Mouse (Mus musculus): Measurements from ENCODE around the gene Hist1h2ah.
A peak's percentile ranks its signal among the peaks of the same experiment; 100 is the strongest.
"Not testable (repeated sequence)": the region's sequence is repeated elsewhere in the genome, so short reads cannot be mapped to it uniquely, and the experiment has no call there.

Hist1h2ah gene

DNA sequence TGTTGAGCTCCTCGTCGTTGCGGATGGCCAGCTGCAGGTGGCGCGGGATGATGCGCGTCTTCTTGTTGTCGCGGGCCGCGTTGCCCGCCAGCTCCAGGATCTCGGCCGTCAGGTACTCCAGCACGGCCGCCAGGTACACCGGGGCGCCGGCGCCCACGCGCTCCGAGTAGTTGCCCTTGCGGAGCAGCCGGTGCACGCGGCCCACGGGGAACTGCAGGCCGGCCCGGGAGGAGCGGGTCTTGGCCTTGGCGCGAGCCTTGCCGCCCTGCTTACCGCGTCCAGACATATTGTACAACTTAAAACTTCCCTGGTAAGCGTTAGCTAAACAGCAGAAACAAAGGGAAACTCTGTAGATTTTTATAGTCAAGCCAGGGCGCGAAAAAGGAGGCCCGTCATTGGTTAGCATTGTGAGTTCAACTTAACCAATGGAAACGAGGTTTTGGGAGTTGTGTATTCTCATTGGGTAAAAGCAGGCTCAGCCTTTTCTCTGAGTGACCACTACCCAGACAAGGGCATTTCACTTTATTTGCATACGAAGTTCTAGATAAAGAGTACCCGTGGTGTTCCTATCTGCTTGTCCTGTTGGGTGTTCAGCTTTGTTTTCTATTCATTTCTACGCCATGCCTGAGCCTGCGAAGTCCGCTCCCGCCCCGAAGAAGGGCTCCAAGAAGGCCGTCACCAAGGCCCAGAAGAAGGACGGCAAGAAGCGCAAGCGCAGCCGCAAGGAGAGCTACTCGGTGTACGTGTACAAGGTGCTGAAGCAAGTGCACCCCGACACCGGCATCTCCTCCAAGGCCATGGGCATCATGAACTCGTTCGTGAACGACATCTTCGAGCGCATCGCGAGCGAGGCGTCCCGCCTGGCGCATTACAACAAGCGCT lies at the start of gene Hist1h2ah, which contains the start of gene Hist1h2bk:
Gene Hist1h2ah, minus strand, starts transcription at position 302 of the 882 bp plus-strand sequence.
Gene Hist1h2bk, plus strand, starts transcription at position 604 of the 882 bp plus-strand sequence.
- DNase-seq (ENCODE audit: low spot score in 2 of 2): peak; percentile 82 to 87

GRCm38 (mm10) chr13:22084140-22084539 lies 48.8 kb upstream of the Hist1h2ah start, which contains the start of gene Vmn1r188:
TSS of gene Vmn1r188 (plus strand) at chr13:22084440.
- not testable (repeated sequence) for DNase-seq (ENCODE audit: low spot score in 2 of 2)

DNA sequence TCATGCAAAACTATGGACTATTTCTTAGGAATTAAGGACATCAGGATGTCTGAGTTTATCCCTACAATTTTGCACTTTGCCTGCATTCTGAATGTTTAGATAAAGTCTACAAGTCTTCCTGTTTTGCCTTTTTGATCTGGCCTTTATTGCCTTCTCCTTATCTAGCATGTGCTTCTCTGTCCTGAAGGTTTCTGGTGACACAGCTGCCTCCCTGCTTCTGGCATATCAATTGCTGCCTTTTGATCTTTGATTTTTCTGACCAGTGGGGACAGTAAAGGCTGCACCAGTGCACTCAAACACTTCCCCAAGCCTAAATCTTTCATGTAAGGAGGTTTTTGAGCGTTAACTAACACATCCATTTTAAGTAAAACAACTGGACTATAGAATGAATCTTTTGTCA lies 28.1 kb upstream of the Hist1h2ah start:
- no peak for DNase-seq (ENCODE audit: low spot score in 2 of 2)

DNA sequence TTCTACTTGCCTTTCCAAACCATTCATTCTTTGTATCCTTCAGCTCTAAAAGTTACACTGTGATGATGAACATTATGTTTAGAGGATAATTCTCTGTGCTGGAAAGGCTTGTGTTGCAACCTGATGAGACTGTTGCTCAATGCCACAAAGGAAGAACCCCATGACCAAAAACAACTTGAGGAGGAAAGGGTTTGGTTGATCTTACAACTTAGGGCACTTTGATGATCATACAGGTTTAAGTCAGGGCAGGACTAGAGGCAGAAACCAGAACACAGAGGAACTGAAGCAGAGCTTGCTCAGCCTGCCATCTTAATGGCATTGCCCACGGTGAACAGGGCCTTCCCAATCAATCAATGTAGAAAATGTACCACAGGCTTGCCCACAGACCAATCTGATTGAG lies 26.1 kb upstream of the Hist1h2ah start:
- DNase-seq (ENCODE audit: low spot score in 2 of 2): no peak

GRCm38 (mm10) chr13:22053754-22054153 lies 18.4 kb upstream of the Hist1h2ah start:
- DNase-seq (ENCODE audit: low spot score in 2 of 2): no peak

- DNase-seq (ENCODE audit: low spot score in 2 of 2): no peak
Measured at GRCm38 (mm10) chr13:22051523-22051859, 16.1 kb upstream of the Hist1h2ah start.

- peak; percentile 85 to 96 for DNase-seq (ENCODE audit: low spot score in 2 of 2)
Measured at GRCm38 (mm10) chr13:22050591-22051522, 15.5 kb upstream of the Hist1h2ah start.

GRCm38 (mm10) chr13:22049737-22050440 lies 14.5 kb upstream of the Hist1h2ah start:
- peak in 1 of 2 experiments; percentile 63 for DNase-seq (ENCODE audit: low spot score in 2 of 2)

- no peak for DNase-seq (ENCODE audit: low spot score in 2 of 2)
Measured at GRCm38 (mm10) chr13:22049041-22049440, 13.7 kb upstream of the Hist1h2ah start.

DNA sequence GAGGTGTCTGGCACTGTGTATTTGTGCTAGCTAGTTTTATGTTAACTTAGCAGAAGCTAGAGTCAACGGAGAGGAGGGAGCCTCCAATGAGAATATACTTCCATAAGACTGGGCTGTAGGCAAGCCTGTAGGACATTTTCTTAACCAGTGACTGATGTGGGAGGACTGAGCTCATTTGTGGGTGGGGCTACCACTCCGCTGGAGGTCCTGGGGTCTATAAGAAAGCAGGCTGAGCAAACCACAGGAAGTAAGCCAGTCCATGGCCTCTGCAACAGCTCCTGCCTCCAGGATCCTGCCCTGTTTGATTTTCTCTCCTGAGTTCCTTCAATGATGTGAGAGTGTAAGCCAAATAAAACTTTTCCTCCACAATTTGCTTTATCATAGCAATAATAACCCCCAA lies 9.9 kb upstream of the Hist1h2ah start:
- no peak for DNase-seq (ENCODE audit: low spot score in 2 of 2)

GRCm38 (mm10) chr13:22044432-22045155 lies 9.2 kb upstream of the Hist1h2ah start:
- DNase-seq (ENCODE audit: low spot score in 2 of 2): no peak

DNA sequence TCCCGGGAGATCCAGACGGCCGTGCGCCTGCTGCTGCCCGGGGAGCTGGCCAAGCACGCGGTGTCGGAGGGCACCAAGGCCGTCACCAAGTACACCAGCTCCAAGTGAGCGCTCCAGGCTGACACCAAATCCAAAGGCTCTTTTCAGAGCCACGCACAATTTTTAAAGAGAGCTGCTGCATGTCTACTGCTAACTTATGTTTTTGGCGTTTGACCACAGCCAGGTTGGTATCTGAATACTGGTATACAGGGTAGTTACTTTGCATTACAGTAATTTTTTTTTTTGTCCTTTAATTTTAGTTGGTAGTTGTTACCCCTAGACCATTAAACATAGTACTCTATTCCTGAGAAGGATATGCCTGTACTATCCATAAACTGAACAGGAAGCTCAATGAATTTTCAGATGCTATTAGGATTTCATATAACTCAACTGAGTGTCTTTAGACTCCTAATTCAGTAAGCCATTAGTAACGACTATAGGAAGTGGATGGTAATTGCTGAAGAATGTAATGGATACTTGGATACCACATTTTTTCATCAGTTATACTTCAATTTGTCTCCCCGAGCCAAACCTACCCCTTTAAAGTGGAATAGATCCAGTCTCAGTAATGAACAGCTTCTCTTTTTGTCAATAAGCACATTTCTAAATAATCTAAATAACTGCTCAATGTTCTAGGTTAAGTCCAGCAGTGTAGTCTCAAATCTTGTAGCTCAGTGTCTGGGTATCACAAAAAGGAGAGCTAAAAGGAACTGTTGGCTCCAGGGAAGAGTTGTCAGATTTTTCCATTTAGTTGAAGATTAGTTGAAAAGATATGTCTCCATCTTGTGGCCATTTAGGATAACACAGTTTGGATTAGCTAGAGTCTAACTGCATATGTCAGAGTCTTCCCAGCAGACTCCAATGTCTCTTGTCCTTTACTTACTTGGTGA lies 8.4 kb upstream of the Hist1h2ah start:
- no peak for DNase-seq (ENCODE audit: low spot score in 2 of 2)

GRCm38 (mm10) chr13:22042568-22043502 lies 7.5 kb upstream of the Hist1h2ah start, which contains the start of the genes Hist1h2ag and Hist1h2bj:
TSS of gene Hist1h2ag (minus strand) at chr13:22042944.
TSS of gene Hist1h2bj (plus strand) at chr13:22043214.
- peak; percentile 84 to 90 for DNase-seq (ENCODE audit: low spot score in 2 of 2)

DNA sequence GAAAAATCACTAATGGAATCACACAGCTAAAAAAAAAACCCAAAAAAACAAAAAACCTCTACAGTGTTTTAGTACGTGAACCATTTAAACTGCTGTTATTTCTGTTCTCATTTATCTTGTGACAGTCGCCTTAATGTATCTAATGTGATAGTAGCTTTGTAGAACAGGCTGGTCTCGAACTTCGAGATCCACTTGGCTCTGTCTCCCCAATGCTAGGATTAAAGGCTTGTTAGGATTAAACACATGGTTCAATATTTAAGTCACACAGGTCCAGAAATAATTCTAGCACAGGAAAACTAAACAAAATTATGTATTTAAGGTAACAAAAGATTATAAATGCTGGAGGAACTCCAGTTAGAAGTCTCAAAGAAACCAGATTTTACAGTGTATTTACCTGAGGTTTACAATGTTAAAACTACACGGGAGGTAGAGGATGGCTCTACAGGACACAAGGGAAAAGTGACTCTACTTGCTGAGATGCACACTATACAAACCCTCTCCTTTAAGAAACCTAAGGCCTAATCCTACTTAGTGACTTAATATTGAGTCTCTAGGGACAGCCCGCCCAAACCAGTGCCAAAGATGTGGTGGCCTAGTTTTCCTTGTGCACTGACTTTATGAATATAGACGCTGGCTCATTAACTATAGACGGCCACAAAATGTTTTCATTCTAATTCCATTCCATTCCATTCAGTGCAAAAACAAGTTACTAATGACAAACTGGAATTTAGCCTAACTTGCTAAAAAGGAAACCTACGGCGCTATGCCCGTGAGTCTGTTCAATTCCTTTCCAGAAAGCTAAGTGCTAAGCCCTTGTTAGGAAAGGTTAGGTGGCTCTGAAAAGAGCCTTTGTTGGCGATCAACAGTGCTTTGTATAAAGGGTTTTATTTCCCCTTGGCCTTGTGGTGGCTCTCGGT lies 6.5 kb upstream of the Hist1h2ah start:
- DNase-seq (ENCODE audit: low spot score in 2 of 2): no peak

DNA sequence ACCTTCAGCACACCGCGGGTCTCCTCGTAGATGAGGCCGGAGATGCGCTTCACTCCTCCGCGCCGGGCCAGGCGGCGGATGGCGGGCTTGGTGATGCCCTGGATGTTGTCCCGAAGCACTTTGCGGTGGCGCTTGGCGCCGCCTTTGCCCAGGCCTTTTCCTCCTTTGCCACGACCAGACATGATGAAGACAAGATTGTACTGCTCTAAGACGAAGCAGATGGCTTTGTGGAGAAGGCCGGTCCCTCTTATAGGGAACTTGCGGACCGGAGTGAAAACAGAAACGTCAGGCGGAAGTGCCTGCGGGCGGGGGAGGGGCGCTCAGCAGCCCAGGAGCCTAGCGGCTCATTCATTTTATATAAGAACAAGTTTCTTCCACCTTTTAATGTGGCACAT lies 5.8 kb upstream of the Hist1h2ah start, which contains the start of gene Hist1h4i:
Gene Hist1h4i, minus strand, starts transcription at position 221 of the 395 bp plus-strand sequence.
- DNase-seq (ENCODE audit: low spot score in 2 of 2): peak; percentile 98 to 100

- DNase-seq (ENCODE audit: low spot score in 2 of 2): peak in 1 of 2 experiments; percentile 47
Measured at GRCm38 (mm10) chr13:22040464-22041141, 5.2 kb upstream of the Hist1h2ah start.
